ENCODE assay signal across 17 mouse cellular contexts in genomic region chr15:38570735-38571134, GRCm38 (mm10).
DNase-seq lines count a peak whose midpoint lies in the region; ATAC-seq and TF ChIP-seq lines count a peak whose summit lies in the region.
"Had no signal": no experiment of that assay in that cellular context is flagged by ENCODE, and none has a peak within 500 bp of the region (broad histone marks: within the 10 kb centered on the region; RNA-seq: fewer than 3 reads in every experiment).

No protein-coding gene starts in this region.

- H3K27ac ChIP-seq in heart, embryonic 11.5 days (ENCODE audit: low read depth, low read length), result no peak overlapping the region
- H3K27ac ChIP-seq in liver, postnatal 0 days (ENCODE audit: low read depth), result no peak overlapping the region
- H3K27ac ChIP-seq in stomach, embryonic 16.5 days (ENCODE audit: low read length), result peak overlapping the region; percentile 43; the same call in 1 of the 2 replicates
- H3K27ac ChIP-seq in hindbrain, embryonic 11.5 days (ENCODE audit: low read depth, low read length), result no peak overlapping the region
- H3K27ac ChIP-seq: embryonic facial prominence, embryonic 13.5 days; forebrain, embryonic 10.5 days; hindbrain, postnatal 0 days; kidney, postnatal 0 days had no signal

- H3K9me3 ChIP-seq in heart, embryonic 11.5 days (replicated peaks; ENCODE audit: control insufficient read depth, low read length), result no peaks in the 10 kb centered on the region
- H3K9me3 ChIP-seq in liver, postnatal 0 days (ENCODE audit: low read length), result no peaks in the 10 kb centered on the region
- H3K9me3 ChIP-seq in stomach, embryonic 16.5 days (replicated peaks; ENCODE audit: control insufficient read depth, low read length), result no peaks in the 10 kb centered on the region
- H3K9me3 ChIP-seq in hindbrain, embryonic 11.5 days (ENCODE audit: control insufficient read depth, low read length), result no peaks in the 10 kb centered on the region
- H3K9me3 ChIP-seq: embryonic facial prominence, embryonic 13.5 days; forebrain, embryonic 10.5 days had no signal

- TF ChIP-seq CTCF in liver, postnatal 0 days (IDR thresholded peaks at IDR 0.05; ENCODE audit: low read depth), result no peak
- no peak for TF ChIP-seq CTCF in lung, adult 2 months (IDR thresholded peaks at IDR 0.05; ENCODE audit: insufficient read depth, low read length)

- TF ChIP-seq POLR2A in lung, adult 2 months (IDR thresholded peaks at IDR 0.05; ENCODE audit: borderline replicate concordance, extremely low read depth, low read depth, low read length), result no peak

- H3K4me2 ChIP-seq in heart, embryonic 11.5 days, result no peak overlapping the region
- no peak overlapping the region for H3K4me2 ChIP-seq in liver, postnatal 0 days (ENCODE audit: low read depth, low read length)
- H3K4me2 ChIP-seq in stomach, embryonic 16.5 days (ENCODE audit: low read depth, low read length), result no peak overlapping the region
- H3K4me2 ChIP-seq in hindbrain, embryonic 11.5 days (replicated peaks; ENCODE audit: low read depth, low read length), result no peak overlapping the region
- H3K4me2 ChIP-seq: embryonic facial prominence, embryonic 13.5 days; liver, embryonic 11.5 days had no signal

- H3K4me1 ChIP-seq in heart, embryonic 11.5 days (ENCODE audit: control insufficient read depth, insufficient read depth, low read length), result peaks cover 22% of the 10 kb centered on the region
- H3K4me1 ChIP-seq in liver, postnatal 0 days (ENCODE audit: insufficient read depth), result peaks cover 17% of the 10 kb centered on the region
- peaks cover 10% of the 10 kb centered on the region for H3K4me1 ChIP-seq in lung, adult 2 months (ENCODE audit: control insufficient read depth, insufficient read depth, low read length)
- peaks cover 5% of the 10 kb centered on the region; the same call in 1 of the 2 replicates for H3K4me1 ChIP-seq in stomach, embryonic 16.5 days (ENCODE audit: control insufficient read depth, insufficient read depth, low read length)
- H3K4me1 ChIP-seq in hindbrain, embryonic 11.5 days (replicated peaks; ENCODE audit: control insufficient read depth, insufficient read depth, low read length), result no peaks in the 10 kb centered on the region
- H3K4me1 ChIP-seq: embryonic facial prominence, embryonic 13.5 days; forebrain, embryonic 10.5 days had no signal

- peak overlapping the region; percentile 43; the same call in 1 of the 2 replicates for H3K9ac ChIP-seq in heart, embryonic 11.5 days (ENCODE audit: low read depth, low read length)
- H3K9ac ChIP-seq in liver, postnatal 0 days (replicated peaks), result no peak overlapping the region
- no peak overlapping the region for H3K9ac ChIP-seq in stomach, embryonic 16.5 days (ENCODE audit: low read length)
- no peak overlapping the region for H3K9ac ChIP-seq in hindbrain, embryonic 11.5 days (ENCODE audit: low read depth, low read length)
- H3K9ac ChIP-seq: embryonic facial prominence, embryonic 13.5 days had no signal

- no peaks in the 10 kb centered on the region for H3K27me3 ChIP-seq in heart, embryonic 11.5 days (ENCODE audit: control insufficient read depth, insufficient read depth, low read length)
- no peaks in the 10 kb centered on the region for H3K27me3 ChIP-seq in liver, postnatal 0 days (ENCODE audit: insufficient read depth, low read length)
- no peaks in the 10 kb centered on the region for H3K27me3 ChIP-seq in stomach, embryonic 16.5 days (ENCODE audit: control insufficient read depth, insufficient read depth, low read length)
- H3K27me3 ChIP-seq in hindbrain, embryonic 11.5 days (ENCODE audit: control insufficient read depth, insufficient read depth, low read length), result no peaks in the 10 kb centered on the region
- H3K27me3 ChIP-seq: embryonic facial prominence, embryonic 13.5 days; Patski had no signal

- intact Hi-C loops in heart, postnatal 14 days (cut with DNase I), result no loop called here

- WGBS in heart, embryonic 11.5 days (ENCODE audit: insufficient replicate concordance), result 52% methylated on average over 8 of the region's 8 CpGs
- 61% methylated on average over 8 of the region's 8 CpGs for WGBS in liver, postnatal 0 days (ENCODE audit: insufficient replicate concordance)
- WGBS in lung, adult 2 months, result 46% methylated on average over 8 of the region's 8 CpGs
- WGBS in stomach, embryonic 16.5 days, result 36% methylated on average over 8 of the region's 8 CpGs
- WGBS in hindbrain, embryonic 11.5 days, result 71% methylated on average over 8 of the region's 8 CpGs

- H3K4me3 ChIP-seq in heart, embryonic 11.5 days (ENCODE audit: low read depth, low read length), result no peak overlapping the region
- no peak overlapping the region for H3K4me3 ChIP-seq in liver, postnatal 0 days (ENCODE audit: low read depth, low read length)
- H3K4me3 ChIP-seq in lung, adult 2 months (replicated peaks; ENCODE audit: extremely low read depth, low read depth, low read length), result no peak overlapping the region
- H3K4me3 ChIP-seq in stomach, embryonic 16.5 days (replicated peaks; ENCODE audit: low read length), result no peak overlapping the region
- no peak overlapping the region for H3K4me3 ChIP-seq in hindbrain, embryonic 11.5 days (ENCODE audit: low read depth, low read length)
- H3K4me3 ChIP-seq: embryonic facial prominence, embryonic 13.5 days; forebrain, embryonic 10.5 days had no signal

- H3K36me3 ChIP-seq in heart, embryonic 11.5 days (ENCODE audit: control insufficient read depth, insufficient read depth, low read length), result no peaks in the 10 kb centered on the region
- no peaks in the 10 kb centered on the region for H3K36me3 ChIP-seq in liver, postnatal 0 days (replicated peaks; ENCODE audit: insufficient read depth, low read length)
- H3K36me3 ChIP-seq in stomach, embryonic 16.5 days (ENCODE audit: control insufficient read depth, insufficient read depth, low read length), result no peaks in the 10 kb centered on the region
- no peaks in the 10 kb centered on the region for H3K36me3 ChIP-seq in hindbrain, embryonic 11.5 days (ENCODE audit: control insufficient read depth, insufficient read depth, low read length)
- H3K36me3 ChIP-seq: embryonic facial prominence, embryonic 13.5 days; forebrain, embryonic 10.5 days had no signal

- no peak for ATAC-seq in heart, embryonic 11.5 days (replicated peaks; ENCODE audit: insufficient number of reproducible peaks, low FRiP score, low TSS enrichment)
- ATAC-seq in liver, postnatal 0 days, result peak; percentile 59
- ATAC-seq in stomach, embryonic 16.5 days (ENCODE audit: insufficient read depth, low FRiP score), result peak; percentile 61; the same call in 1 of the 2 replicates
- ATAC-seq in hindbrain, embryonic 11.5 days (ENCODE audit: low FRiP score), result no peak
- ATAC-seq: hindbrain, postnatal 0 days; Patski had no signal

- no peak for TF ChIP-seq EP300 in liver, postnatal 0 days (IDR thresholded peaks at IDR 0.05; ENCODE audit: low read depth)

- no peak for DNase-seq in heart, postnatal 14 days
- no peak for DNase-seq in liver, postnatal 0 days
- no peak for DNase-seq in liver
- DNase-seq in lung, adult 2 months, result peak; percentile 41
- DNase-seq in hindbrain, embryonic 11.5 days (ENCODE audit: low spot score), result no peak
- DNase-seq in testis, postnatal 14 days (ENCODE audit: low spot score), result no peak
- DNase-seq: cerebellum, adult 11-12 months; gastrocnemius, postnatal 36 days; right cerebral cortex, postnatal 14 days had no signal

Comparison
In these comparisons a context has a peak if more than half of its experiments do, and no peak if none do; other contexts are left out.
1. ATAC-seq: peak in liver, postnatal 0 days (single experiment) and stomach, embryonic 16.5 days (single experiment); none in heart, embryonic 11.5 days (single experiment) and hindbrain, embryonic 11.5 days (single experiment).